10 mouse cellular contexts compared by ENCODE assay signal in genomic region chr13:109837453-109837852, GRCm38 (mm10).
DNase-seq lines count a peak whose midpoint lies in the region; ATAC-seq and TF ChIP-seq lines count a peak whose summit lies in the region.
"Had no signal": no experiment of that assay in that cellular context is flagged by ENCODE, and none has a peak within 500 bp of the region (broad histone marks: within the 10 kb centered on the region; RNA-seq: fewer than 3 reads in every experiment).

No protein-coding gene starts in this region.

- TF ChIP-seq EP300 in stomach, postnatal 0 days (optimal IDR thresholded peaks at IDR 0.05): no peak

- TF ChIP-seq POLR2A in limb, embryonic 14.5 days (IDR thresholded peaks at IDR 0.05; ENCODE audit: borderline replicate concordance, extremely low read depth, insufficient read depth, insufficient read length): no peak

- H3K4me2 ChIP-seq in lung, embryonic 15.5 days: no peak overlapping the region
- H3K4me2 ChIP-seq in limb, embryonic 14.5 days (replicated peaks; ENCODE audit: low read depth, low read length, severe bottlenecking): peak overlapping the region; percentile 6; the same call in 1 of the 2 replicates
- no peak overlapping the region for H3K4me2 ChIP-seq in stomach, postnatal 0 days (replicated peaks; ENCODE audit: low read depth)
- no peak overlapping the region for H3K4me2 ChIP-seq in forebrain, embryonic 11.5 days (ENCODE audit: low read depth, low read length, severe bottlenecking)
- H3K4me2 ChIP-seq: hindbrain, embryonic 15.5 days; liver, embryonic 13.5 days had no signal

- no peak overlapping the region for H3K4me3 ChIP-seq in lung, embryonic 15.5 days
- H3K4me3 ChIP-seq in limb, embryonic 14.5 days (replicated peaks; ENCODE audit: low read length): no peak overlapping the region
- H3K4me3 ChIP-seq in stomach, postnatal 0 days (ENCODE audit: low read depth, low read length): no peak overlapping the region
- no peak overlapping the region for H3K4me3 ChIP-seq in forebrain, embryonic 11.5 days (ENCODE audit: low read depth, low read length)
- H3K4me3 ChIP-seq: hindbrain, embryonic 15.5 days; liver, embryonic 13.5 days had no signal

- H3K4me1 ChIP-seq in lung, embryonic 15.5 days: peaks cover 8% of the 10 kb centered on the region; the same call in 1 of the 2 replicates
- H3K4me1 ChIP-seq in limb, embryonic 14.5 days (ENCODE audit: control insufficient read depth, insufficient read depth, low read length): no peaks in the 10 kb centered on the region
- no peaks in the 10 kb centered on the region for H3K4me1 ChIP-seq in stomach, postnatal 0 days (replicated peaks; ENCODE audit: control insufficient read depth, insufficient read depth)
- H3K4me1 ChIP-seq in forebrain, embryonic 11.5 days (replicated peaks; ENCODE audit: control insufficient read depth, insufficient read depth, low read length): no peaks in the 10 kb centered on the region
- H3K4me1 ChIP-seq: hindbrain, embryonic 15.5 days had no signal

- no peaks in the 10 kb centered on the region for H3K36me3 ChIP-seq in lung, embryonic 15.5 days
- H3K36me3 ChIP-seq in limb, embryonic 14.5 days (ENCODE audit: control insufficient read depth, insufficient read depth, low read length): no peaks in the 10 kb centered on the region
- H3K36me3 ChIP-seq in stomach, postnatal 0 days (ENCODE audit: control insufficient read depth, insufficient read depth, low read length): no peaks in the 10 kb centered on the region
- no peaks in the 10 kb centered on the region for H3K36me3 ChIP-seq in forebrain, embryonic 11.5 days (ENCODE audit: control insufficient read depth, insufficient read depth, low read length)
- H3K36me3 ChIP-seq: hindbrain, embryonic 15.5 days; liver, embryonic 13.5 days had no signal

- 48% methylated on average over 11 of the region's 11 CpGs for WGBS in lung, embryonic 15.5 days
- 29% methylated on average over 11 of the region's 11 CpGs for WGBS in limb, embryonic 14.5 days
- 76% methylated on average over 11 of the region's 11 CpGs for WGBS in stomach, postnatal 0 days
- WGBS in forebrain, embryonic 11.5 days: 94% methylated on average over 11 of the region's 11 CpGs

- H3K9me3 ChIP-seq in lung, embryonic 15.5 days: no peaks in the 10 kb centered on the region
- H3K9me3 ChIP-seq in limb, embryonic 14.5 days (ENCODE audit: control insufficient read depth, low read length): no peaks in the 10 kb centered on the region
- H3K9me3 ChIP-seq in stomach, postnatal 0 days (ENCODE audit: control insufficient read depth, low read length): no peaks in the 10 kb centered on the region
- H3K9me3 ChIP-seq in forebrain, embryonic 11.5 days (ENCODE audit: control insufficient read depth, low read length): no peaks in the 10 kb centered on the region
- H3K9me3 ChIP-seq: hindbrain, embryonic 15.5 days; liver, embryonic 13.5 days had no signal

- no peak overlapping the region for H3K9ac ChIP-seq in lung, embryonic 15.5 days
- no peak overlapping the region for H3K9ac ChIP-seq in limb, embryonic 14.5 days (ENCODE audit: low read depth, low read length, severe bottlenecking)
- H3K9ac ChIP-seq in stomach, postnatal 0 days (ENCODE audit: low read length): no peak overlapping the region
- H3K9ac ChIP-seq in forebrain, embryonic 11.5 days (ENCODE audit: low read length): no peak overlapping the region
- H3K9ac ChIP-seq: hindbrain, embryonic 15.5 days; liver, embryonic 13.5 days had no signal

- peak; percentile 23 for DNase-seq in cerebellum, adult 9-10 months
- DNase-seq in cerebellum, adult 11-12 months: no peak
- DNase-seq in lung, postnatal 25 days (ENCODE audit: low spot score): no peak
- peak; percentile 21 for DNase-seq in limb, embryonic 14.5 days (ENCODE audit: low spot score)
- peak; percentile 53 for DNase-seq in thymus, postnatal 4 days
- DNase-seq in stomach, postnatal 0 days (ENCODE audit: low spot score): no peak
- no peak for DNase-seq in forebrain, embryonic 11.5 days (ENCODE audit: low spot score)
- DNase-seq: liver, embryonic 13.5 days had no signal

- TF ChIP-seq CTCF in stomach, postnatal 0 days (IDR thresholded peaks at IDR 0.05; ENCODE audit: low read depth): no peak

- H3K27ac ChIP-seq in lung, embryonic 15.5 days: no peak overlapping the region
- no peak overlapping the region for H3K27ac ChIP-seq in limb, embryonic 14.5 days (replicated peaks; ENCODE audit: low read depth, low read length)
- no peak overlapping the region for H3K27ac ChIP-seq in stomach, postnatal 0 days (replicated peaks)
- H3K27ac ChIP-seq in forebrain, embryonic 11.5 days (ENCODE audit: low read depth, low read length): no peak overlapping the region
- H3K27ac ChIP-seq: hindbrain, embryonic 15.5 days; liver, embryonic 13.5 days had no signal

- no peaks in the 10 kb centered on the region for H3K27me3 ChIP-seq in lung, embryonic 15.5 days
- no peaks in the 10 kb centered on the region for H3K27me3 ChIP-seq in limb, embryonic 14.5 days (ENCODE audit: control insufficient read depth, insufficient read depth, low read length)
- no peaks in the 10 kb centered on the region for H3K27me3 ChIP-seq in stomach, postnatal 0 days (ENCODE audit: control insufficient read depth, insufficient read depth, low read length)
- H3K27me3 ChIP-seq in forebrain, embryonic 11.5 days (ENCODE audit: control insufficient read depth, insufficient read depth, low read length): no peaks in the 10 kb centered on the region
- H3K27me3 ChIP-seq: hindbrain, embryonic 15.5 days; liver, embryonic 13.5 days had no signal

- peak; percentile 65; the same call in 1 of the 2 replicates for ATAC-seq in lung, embryonic 15.5 days (ENCODE audit: borderline replicate concordance, extremely low read depth, low FRiP score, low TSS enrichment)
- ATAC-seq in limb, embryonic 14.5 days (ENCODE audit: low FRiP score, low read depth): peak; percentile 44
- no peak for ATAC-seq in stomach, postnatal 0 days (ENCODE audit: low FRiP score, low TSS enrichment)
- no peak for ATAC-seq in forebrain, embryonic 11.5 days (replicated peaks; ENCODE audit: low FRiP score)

Comparison
In these comparisons a context has a peak if more than half of its experiments do, and no peak if none do; other contexts are left out.
1. DNase-seq: peak in cerebellum, adult 9-10 months (single experiment), limb, embryonic 14.5 days (single experiment) and thymus, postnatal 4 days (single experiment); none in cerebellum, adult 11-12 months (single experiment), lung, postnatal 25 days (single experiment), stomach, postnatal 0 days (single experiment) and forebrain, embryonic 11.5 days (single experiment).
2. ATAC-seq: peak in lung, embryonic 15.5 days (single experiment) and limb, embryonic 14.5 days (single experiment); none in stomach, postnatal 0 days (single experiment) and forebrain, embryonic 11.5 days (single experiment).